Mouse (Mus musculus) forebrain, embryonic 13.5 days (tissue): ENCODE measurements around the gene Zgrf1. TPM values are rescaled to one million over a fixed set of nuclear protein-coding genes. Genes with fewer than 3 reads are reported as not detected.

Source experiments
- ATAC-seq: fragments of 200-750 bp; cut with Nextera tagmentation; 2 replicates; pipeline ENCODE4 v1.8.0; 2017
- H3K27ac ChIP-seq: fragments of 300-500 bp; sonication (generic); 2 replicates; pipeline ENCODE4 v1.5.1; 2015; ENCODE audit warnings: inconsistent platforms, mild to moderate bottlenecking, moderate library complexity
- H3K27me3 ChIP-seq: fragments of 300-500 bp; sonication (generic); 2 replicates; pipeline ENCODE4 v1.6.1; 2015; ENCODE audit warnings: mild to moderate bottlenecking, inconsistent platforms
- H3K36me3 ChIP-seq: fragments of 300-500 bp; sonication (generic); 2 replicates; pipeline ENCODE4 v1.6.1; 2015; ENCODE audit warnings: mild to moderate bottlenecking, inconsistent platforms; ENCODE audit not compliant: poor library complexity, severe bottlenecking
- H3K4me1 ChIP-seq: fragments of 300-500 bp; sonication (generic); 2 replicates; pipeline ENCODE4 v1.6.1; 2015; ENCODE audit warnings: inconsistent platforms
- H3K4me2 ChIP-seq: fragments of 300-500 bp; sonication (generic); 2 replicates; pipeline ENCODE4 v1.6.1; 2015; ENCODE audit warnings: inconsistent platforms, mild to moderate bottlenecking, moderate library complexity
- H3K4me3 ChIP-seq: fragments of 300-500 bp; sonication (generic); 2 replicates; pipeline ENCODE4 v1.5.1; 2015; ENCODE audit warnings: mild to moderate bottlenecking, inconsistent platforms
- H3K9ac ChIP-seq: fragments of 300-500 bp; sonication (generic); 2 replicates; pipeline ENCODE4 v1.6.1; 2015; ENCODE audit warnings: mild to moderate bottlenecking, inconsistent platforms
- H3K9me3 ChIP-seq: fragments of 300-500 bp; sonication (generic); replicated peaks from 2 replicates; pipeline ENCODE4 v1.6.1; 2016; ENCODE audit warnings: inconsistent platforms
- WGBS: fragments of 180-500 bp; shearing (Covaris S2); methylation state at CpG from one replicate; pipeline ENCODE4 v1.1.7; 2015; 5-methylcytosine and 5-hydroxymethylcytosine counted together
- polyA plus RNA-seq: library from polyadenylated mRNA; unstranded; fragments of >200 nt; fragmentation: Nextera tagmentation; extraction: Ambion mirVana; gene quantifications from 2 replicates; pipeline ENCODE4 v1.2.1, GENCODE M21; 2015

Zgrf1 gene
- 9.2 and 10.6 TPM in 2 replicates for polyA plus RNA-seq

GRCm38 (mm10) chr3:127552973-127553719 lies at the start of gene Zgrf1, which contains the start of gene Larp7:
TSS of gene Zgrf1 (plus strand) at chr3:127553489.
TSS of gene Larp7 (minus strand) at chr3:127553349.
- peaks cover 22% of the 10 kb centered on the region for H3K36me3 ChIP-seq
- H3K9ac ChIP-seq, result peak within 1 kb of the TSS; percentile 73
- peaks cover 21% of the 10 kb centered on the region for H3K4me1 ChIP-seq
- peak within 1 kb of the TSS; percentile 68 for H3K4me3 ChIP-seq
- ATAC-seq, result peak; percentile 99
- peak within 1 kb of the TSS; percentile 68 for H3K4me2 ChIP-seq
- WGBS, result under 1% methylated on average over 73 of the region's 73 CpGs
- H3K9me3 ChIP-seq, result no peaks in the 10 kb centered on the region
- H3K27ac ChIP-seq, result peak within 1 kb of the TSS; percentile 92
- no peaks in the 10 kb centered on the region for H3K27me3 ChIP-seq

GRCm38 (mm10) chr3:127507878-127508783 lies 45.2 kb upstream of the Zgrf1 start:
- H3K9me3 ChIP-seq, result peaks cover 5% of the 10 kb centered on the region
- H3K9ac ChIP-seq, result no peak overlapping the region
- no peaks in the 10 kb centered on the region for H3K36me3 ChIP-seq
- WGBS, result 70% methylated on average over 15 of the region's 15 CpGs
- H3K27ac ChIP-seq, result peak overlapping the region; percentile 40; the same call in 1 of the 2 replicates
- H3K4me1 ChIP-seq, result peaks cover 8% of the 10 kb centered on the region; the same call in 1 of the 2 replicates
- no peak overlapping the region for H3K4me2 ChIP-seq
- ATAC-seq, result peak; percentile 66
- H3K27me3 ChIP-seq, result no peaks in the 10 kb centered on the region
- no peak overlapping the region for H3K4me3 ChIP-seq

GRCm38 (mm10) chr3:127511786-127512746 lies 41.2 kb upstream of the Zgrf1 start:
- Histone ChIP-seq H3K4me3 (no peak overlapping the region), H3K27me3 (no peaks in the 10 kb centered on the region), H3K4me2 (no peak overlapping the region), H3K4me1 (peaks cover 16% of the 10 kb centered on the region), H3K9ac (no peak overlapping the region), H3K27ac (no peak overlapping the region), H3K36me3 (no peaks in the 10 kb centered on the region), H3K9me3 (no peaks in the 10 kb centered on the region)
- ATAC-seq, result no peak
- WGBS, result 87% methylated on average over 12 of the region's 12 CpGs

GRCm38 (mm10) chr3:127512794-127513335 lies 40.4 kb upstream of the Zgrf1 start:
- Histone ChIP-seq H3K4me2 (no peak overlapping the region), H3K4me3 (no peak overlapping the region), H3K9me3 (no peaks in the 10 kb centered on the region), H3K9ac (no peak overlapping the region), H3K4me1 (peaks cover 15% of the 10 kb centered on the region), H3K27me3 (no peaks in the 10 kb centered on the region), H3K27ac (no peak overlapping the region), H3K36me3 (no peaks in the 10 kb centered on the region)
- ATAC-seq, result no peak
- 76% methylated on average over 15 of the region's 15 CpGs for WGBS

DNA sequence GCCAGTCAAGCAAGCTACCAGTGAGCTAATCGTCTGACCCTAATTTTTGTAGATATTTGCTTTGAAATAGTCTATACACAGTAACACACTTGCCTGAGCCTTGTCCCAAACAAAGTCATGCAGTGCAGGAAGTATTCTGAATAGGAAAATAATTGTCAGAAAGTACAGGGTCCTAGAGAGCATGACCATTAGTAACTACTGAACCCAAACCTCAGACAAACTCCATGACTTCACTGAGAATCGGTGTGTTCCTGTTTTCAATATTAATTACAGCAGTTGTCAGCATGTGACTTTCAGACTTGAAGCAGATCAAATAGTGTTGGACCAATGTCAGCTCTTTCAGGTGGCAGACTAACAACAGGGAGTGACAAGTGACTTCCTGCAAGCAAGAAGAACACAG lies 39.6 kb upstream of the Zgrf1 start:
- no peaks in the 10 kb centered on the region for H3K9me3 ChIP-seq
- no peak overlapping the region for H3K9ac ChIP-seq
- H3K27me3 ChIP-seq, result no peaks in the 10 kb centered on the region
- peaks cover 8% of the 10 kb centered on the region; the same call in 1 of the 2 replicates for H3K4me1 ChIP-seq
- WGBS, result 82% methylated on average over 2 of the region's 2 CpGs
- H3K4me2 ChIP-seq, result no peak overlapping the region
- no peak overlapping the region for H3K4me3 ChIP-seq
- no peak for ATAC-seq
- no peaks in the 10 kb centered on the region for H3K36me3 ChIP-seq
- no peak overlapping the region for H3K27ac ChIP-seq

DNA sequence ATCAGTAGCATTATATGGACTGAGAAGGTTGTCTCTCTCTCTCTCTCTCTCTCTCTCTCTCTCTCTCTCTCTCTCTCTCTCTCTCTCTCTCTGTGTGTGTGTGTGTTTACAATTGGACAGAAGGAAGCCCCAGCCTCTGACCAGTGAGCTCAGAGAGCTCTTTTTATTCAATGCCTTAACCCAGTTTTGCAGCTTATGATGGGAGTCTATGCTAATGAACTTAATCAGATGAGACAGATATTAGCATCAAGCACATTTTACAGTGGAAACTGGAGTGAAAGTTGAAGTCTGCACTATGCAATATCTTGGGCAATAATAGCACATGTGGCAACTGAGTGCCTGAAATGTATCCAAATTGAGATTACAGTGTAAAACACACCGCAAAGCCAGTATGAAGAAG lies 38.0 kb upstream of the Zgrf1 start:
- Histone ChIP-seq H3K36me3 (no peaks in the 10 kb centered on the region), H3K4me3 (no peak overlapping the region), H3K4me2 (no peak overlapping the region), H3K4me1 (peaks cover 8% of the 10 kb centered on the region; the same call in 1 of the 2 replicates), H3K27me3 (no peaks in the 10 kb centered on the region), H3K9ac (no peak overlapping the region), H3K27ac (no peak overlapping the region), H3K9me3 (no peaks in the 10 kb centered on the region)
- ATAC-seq, result no peak
- 74% methylated on average over 1 of the region's 1 CpGs for WGBS

GRCm38 (mm10) chr3:127520300-127520699 lies 33.0 kb upstream of the Zgrf1 start:
- H3K27ac ChIP-seq, result no peak overlapping the region
- H3K27me3 ChIP-seq, result no peaks in the 10 kb centered on the region
- no peak overlapping the region for H3K9ac ChIP-seq
- H3K4me3 ChIP-seq, result no peak overlapping the region
- no peak overlapping the region for H3K4me2 ChIP-seq
- no peaks in the 10 kb centered on the region for H3K9me3 ChIP-seq
- no peak for ATAC-seq
- peaks cover 8% of the 10 kb centered on the region; the same call in 1 of the 2 replicates for H3K4me1 ChIP-seq
- H3K36me3 ChIP-seq, result no peaks in the 10 kb centered on the region
- 89% methylated on average over 6 of the region's 6 CpGs for WGBS

DNA sequence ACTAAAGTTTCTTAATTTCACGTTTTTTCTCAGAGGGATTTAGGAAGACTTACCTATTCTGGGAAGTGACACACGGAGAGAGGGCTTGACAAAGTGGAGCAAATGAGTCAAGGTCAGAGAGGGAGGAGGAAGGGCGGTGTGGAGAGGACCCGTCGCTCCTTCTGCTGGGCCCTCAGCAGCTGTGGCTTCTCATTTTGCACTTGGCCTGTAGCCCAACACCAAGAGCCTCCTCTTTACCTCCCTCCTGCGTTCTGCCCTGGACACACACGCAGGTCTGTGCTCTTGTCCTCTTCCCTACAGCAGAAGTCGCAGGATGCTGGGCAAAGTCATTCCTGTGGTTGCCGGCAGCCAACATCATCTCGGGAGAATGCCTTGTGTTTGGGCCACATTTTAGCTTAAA lies 32.1 kb upstream of the Zgrf1 start:
- no peak overlapping the region for H3K4me3 ChIP-seq
- no peaks in the 10 kb centered on the region for H3K36me3 ChIP-seq
- peaks cover 5% of the 10 kb centered on the region; the same call in 1 of the 2 replicates for H3K4me1 ChIP-seq
- H3K9me3 ChIP-seq, result no peaks in the 10 kb centered on the region
- 81% methylated on average over 10 of the region's 10 CpGs for WGBS
- no peak overlapping the region for H3K4me2 ChIP-seq
- ATAC-seq, result no peak
- H3K27ac ChIP-seq, result no peak overlapping the region
- H3K9ac ChIP-seq, result no peak overlapping the region
- no peaks in the 10 kb centered on the region for H3K27me3 ChIP-seq

DNA sequence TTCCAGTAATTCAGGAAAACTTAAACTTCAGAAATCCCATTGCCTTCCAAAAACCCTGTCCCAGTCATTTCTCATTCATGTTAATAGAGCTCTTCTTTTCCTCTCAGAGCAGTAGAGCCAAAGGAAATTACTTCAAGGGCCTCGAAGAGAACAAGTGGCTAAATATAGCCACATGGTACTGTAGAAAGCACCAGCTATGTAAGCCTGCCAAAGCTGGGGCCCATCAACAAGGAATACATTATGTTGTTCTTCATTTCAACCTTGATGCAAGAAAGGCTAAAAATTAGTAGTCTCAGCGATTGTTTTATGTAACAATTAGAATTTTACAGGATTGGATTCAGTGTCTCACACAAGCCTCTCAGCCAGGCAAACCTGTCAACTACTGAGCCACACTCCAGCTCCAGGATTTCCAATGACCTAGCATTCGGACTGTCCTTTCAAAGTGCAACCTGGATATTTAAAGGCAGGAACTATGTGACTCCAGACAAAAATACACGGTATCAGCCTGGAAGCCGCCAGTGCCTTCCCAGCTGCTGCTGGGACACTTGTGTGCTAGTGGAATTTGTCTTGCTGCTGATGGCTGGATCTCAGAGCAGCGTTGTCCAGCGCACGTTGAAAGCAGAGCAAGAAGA lies 28.0 kb upstream of the Zgrf1 start:
- Histone ChIP-seq H3K36me3 (no peaks in the 10 kb centered on the region), H3K9ac (no peak overlapping the region), H3K4me3 (no peak overlapping the region), H3K4me2 (no peak overlapping the region), H3K9me3 (no peaks in the 10 kb centered on the region), H3K4me1 (no peaks in the 10 kb centered on the region), H3K27me3 (no peaks in the 10 kb centered on the region), H3K27ac (no peak overlapping the region)
- no peak for ATAC-seq
- WGBS, result 83% methylated on average over 8 of the region's 8 CpGs

DNA sequence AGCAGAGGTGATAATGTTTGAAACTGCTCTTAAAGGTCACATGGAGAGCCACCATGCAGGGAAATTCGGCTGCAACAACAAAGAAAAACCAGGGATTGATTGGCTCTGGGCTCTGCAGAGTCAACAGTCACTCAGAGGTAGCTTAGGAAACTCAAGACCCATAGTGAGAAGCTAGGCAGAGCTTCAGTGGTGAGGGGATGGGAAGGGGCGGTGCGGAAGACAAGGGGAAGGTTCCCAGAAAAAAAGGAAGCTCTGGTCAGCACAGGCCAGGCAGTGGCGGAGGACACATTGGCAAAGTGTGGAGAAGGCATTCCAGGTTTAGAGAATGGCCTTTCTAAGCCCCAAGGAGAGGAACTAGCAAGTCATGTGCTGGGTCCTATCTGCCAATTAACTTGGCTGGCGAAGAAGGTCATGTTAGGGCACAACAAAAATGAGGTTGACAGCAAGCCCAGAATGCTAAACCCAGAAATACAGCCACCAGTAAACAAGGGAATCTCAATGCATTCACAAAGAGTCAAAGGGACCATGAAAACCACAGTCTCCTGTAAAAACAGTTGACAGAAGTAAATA lies 25.7 kb upstream of the Zgrf1 start:
- no peak for ATAC-seq
- Histone ChIP-seq H3K9me3 (no peaks in the 10 kb centered on the region), H3K4me3 (no peak overlapping the region), H3K27me3 (no peaks in the 10 kb centered on the region), H3K27ac (no peak overlapping the region), H3K9ac (no peak overlapping the region), H3K36me3 (no peaks in the 10 kb centered on the region), H3K4me2 (no peak overlapping the region), H3K4me1 (no peaks in the 10 kb centered on the region)
- 75% methylated on average over 5 of the region's 5 CpGs for WGBS
